ENCODE assay signal across 9 mouse cellular contexts in genomic region chr16:37938125-37939081, GRCm38 (mm10). TPM values are rescaled to one million over a fixed set of nuclear protein-coding genes. Genes with fewer than 3 reads are reported as not detected.
DNase-seq lines count a peak whose midpoint lies in the region; ATAC-seq and TF ChIP-seq lines count a peak whose summit lies in the region.
"Had no signal": no experiment of that assay in that cellular context is flagged by ENCODE, and none has a peak within 500 bp of the region (broad histone marks: within the 10 kb centered on the region; RNA-seq: fewer than 3 reads in every experiment).

No protein-coding gene starts in this region.

- DNase-seq in adrenal gland, postnatal 14 days = peak; percentile 58
- peak; percentile 83 to 89 for DNase-seq in cerebellum, postnatal 14 days
- peak; percentile 56 to 81 for DNase-seq in frontal cortex, postnatal 36 days (ENCODE audit: low spot score in 2 of 2)
- peak; percentile 77 to 79 for DNase-seq in left cerebral cortex, adult 2 months (ENCODE audit: extremely low spot score in 1 of 2, low spot score in 2 of 2)
- DNase-seq in heart, adult 18-20 months = no peak
- DNase-seq in gastrocnemius, postnatal 14 days = no peak
- no peak for DNase-seq in spleen, adult 18-20 months

- peak overlapping the region; percentile 59 for H3K27ac ChIP-seq in left cerebral cortex, adult 2 months
- peak overlapping the region; percentile 74 for H3K27ac ChIP-seq in midbrain, embryonic 15.5 days
- H3K27ac ChIP-seq: liver, embryonic 15.5 days had no signal

- no peaks in the 10 kb centered on the region for H3K36me3 ChIP-seq in midbrain, embryonic 15.5 days (replicated peaks)
- H3K36me3 ChIP-seq: liver, embryonic 15.5 days had no signal

- 43% methylated on average over 16 of the region's 17 CpGs for WGBS in midbrain, embryonic 15.5 days

- TF ChIP-seq CTCF in left cerebral cortex, adult 2 months (IDR thresholded peaks at IDR 0.05) = no peak

- peak; percentile 99 for ATAC-seq in midbrain, embryonic 15.5 days (replicated peaks)

- H3K4me3 ChIP-seq in left cerebral cortex, adult 2 months = peak overlapping the region; percentile 21
- peak overlapping the region; percentile 14 for H3K4me3 ChIP-seq in midbrain, embryonic 15.5 days
- H3K4me3 ChIP-seq: liver, embryonic 15.5 days had no signal

- H3K27me3 ChIP-seq in midbrain, embryonic 15.5 days (replicated peaks) = no peaks in the 10 kb centered on the region
- H3K27me3 ChIP-seq: liver, embryonic 15.5 days had no signal

- H3K4me1 ChIP-seq in midbrain, embryonic 15.5 days = peaks cover 24% of the 10 kb centered on the region
- H3K4me1 ChIP-seq: liver, embryonic 15.5 days had no signal

- no peak overlapping the region for H3K9ac ChIP-seq in midbrain, embryonic 15.5 days
- H3K9ac ChIP-seq: liver, embryonic 15.5 days had no signal

- H3K9me3 ChIP-seq in midbrain, embryonic 15.5 days = no peaks in the 10 kb centered on the region
- H3K9me3 ChIP-seq: liver, embryonic 15.5 days had no signal

- peak overlapping the region; percentile 44 for H3K4me2 ChIP-seq in midbrain, embryonic 15.5 days
- H3K4me2 ChIP-seq: liver, embryonic 15.5 days had no signal

- intact Hi-C loops in left cerebral cortex, adult 2 months (cut with DNase I) = loop anchor here (2.0 kb wide), 1 partner anchor 68 kb away; no protein-coding TSS in a partner anchor
- intact Hi-C loops in gastrocnemius, postnatal 14 days (cut with DNase I; ENCODE audit: low total_unique reads) = no loop called here

RNA-seq across cellular contexts. Expression of gene Gpr156, which starts 22.1 kb away (rescaled TPM):
- total RNA-seq in adrenal gland, postnatal 14 days (2021) = 0.26 TPM in 2 replicates
- total RNA-seq in left cerebral cortex, adult 2 months (2021) = under 1 TPM; 0.48 to 0.63 TPM
- 6.2 and 6.4 TPM in 2 replicates for polyA plus RNA-seq in midbrain, embryonic 15.5 days (2015; fragmentation: Nextera tagmentation; extraction: Ambion mirVana)
- total RNA-seq in heart, adult 18-20 months (2021) = under 1 TPM in 1 of 2 experiments, not detected in 1; 0.05 TPM
- total RNA-seq in gastrocnemius, postnatal 14 days (2021) = under 1 TPM; 0.22 to 0.59 TPM
- polyA plus RNA-seq: liver, embryonic 15.5 days had no signal

Comparison
In these comparisons a context has a peak if more than half of its experiments do, and no peak if none do; other contexts are left out.
1. DNase-seq: peak in adrenal gland, postnatal 14 days (single experiment), cerebellum, postnatal 14 days (2 of 2), frontal cortex, postnatal 36 days (2 of 2) and left cerebral cortex, adult 2 months (2 of 2); none in heart, adult 18-20 months (0 of 2), gastrocnemius, postnatal 14 days (single experiment) and spleen, adult 18-20 months (0 of 2).